Mouse (Mus musculus): Measurements from ENCODE around the gene Gm12216. TPM values are rescaled to one million over a fixed set of nuclear protein-coding genes. Genes with fewer than 3 reads are reported as not detected.

The Gm12216 gene
- polyA plus RNA-seq, 1 experiment from 2014 or later, result not detected

GRCm38 (mm10) chr11:53896935-53897334, 37.9 kb upstream of the Gm12216 start:
- 58% methylated on average over 6 of the region's 6 CpGs for WGBS
- Histone ChIP-seq H3K9ac (ENCODE audit: low read length) (no peak overlapping the region), H3K4me1 (ENCODE audit: control insufficient read depth, insufficient read depth, low read length) (no peaks in the 10 kb centered on the region), H3K9me3 (ENCODE audit: control insufficient read depth, low read length) (no peaks in the 10 kb centered on the region), H3K36me3 (ENCODE audit: control insufficient read depth, insufficient read depth, low read length) (no peaks in the 10 kb centered on the region), H3K27ac (replicated peaks; ENCODE audit: low read depth, low read length) (no peak overlapping the region), H3K27me3 (ENCODE audit: control insufficient read depth, insufficient read depth, low read length) (no peaks in the 10 kb centered on the region), H3K4me3 (ENCODE audit: low read depth, low read length) (no peak overlapping the region), H3K4me2 (ENCODE audit: low read depth, severe bottlenecking) (no peak overlapping the region)
- ATAC-seq (ENCODE audit: insufficient number of reproducible peaks, low FRiP score, low TSS enrichment, low read depth) (no peak), DNase-seq (ENCODE audit: low spot score) (no peak)

- Histone ChIP-seq H3K4me2 (ENCODE audit: low read depth, severe bottlenecking) (no peak overlapping the region), H3K27ac (replicated peaks; ENCODE audit: low read depth, low read length) (no peak overlapping the region), H3K36me3 (ENCODE audit: control insufficient read depth, insufficient read depth, low read length) (no peaks in the 10 kb centered on the region), H3K9me3 (ENCODE audit: control insufficient read depth, low read length) (no peaks in the 10 kb centered on the region), H3K9ac (ENCODE audit: low read length) (no peak overlapping the region), H3K4me1 (ENCODE audit: control insufficient read depth, insufficient read depth, low read length) (no peaks in the 10 kb centered on the region; the same call in 1 of the 2 replicates), H3K27me3 (ENCODE audit: control insufficient read depth, insufficient read depth, low read length) (no peaks in the 10 kb centered on the region), H3K4me3 (ENCODE audit: low read depth, low read length) (no peak overlapping the region)
- ATAC-seq (ENCODE audit: insufficient number of reproducible peaks, low FRiP score, low TSS enrichment, low read depth) (no peak), DNase-seq (ENCODE audit: low spot score) (no peak)
- WGBS, result 70% methylated on average over 2 of the region's 2 CpGs
Measured at GRCm38 (mm10) chr11:53893451-53893850, 34.4 kb upstream of the Gm12216 start.

- Histone ChIP-seq H3K4me2 (ENCODE audit: low read depth, severe bottlenecking) (no peak overlapping the region), H3K27ac (replicated peaks; ENCODE audit: low read depth, low read length) (no peak overlapping the region), H3K4me1 (ENCODE audit: control insufficient read depth, insufficient read depth, low read length) (no peaks in the 10 kb centered on the region; the same call in 1 of the 2 replicates), H3K27me3 (ENCODE audit: control insufficient read depth, insufficient read depth, low read length) (no peaks in the 10 kb centered on the region), H3K4me3 (ENCODE audit: low read depth, low read length) (no peak overlapping the region), H3K9ac (ENCODE audit: low read length) (no peak overlapping the region), H3K36me3 (ENCODE audit: control insufficient read depth, insufficient read depth, low read length) (no peaks in the 10 kb centered on the region), H3K9me3 (ENCODE audit: control insufficient read depth, low read length) (no peaks in the 10 kb centered on the region)
- ATAC-seq (ENCODE audit: insufficient number of reproducible peaks, low FRiP score, low TSS enrichment, low read depth) (no peak), DNase-seq (ENCODE audit: low spot score) (no peak)
- 56% methylated on average over 9 of the region's 9 CpGs for WGBS
Measured at GRCm38 (mm10) chr11:53892716-53893416, 33.8 kb upstream of the Gm12216 start.

- DNase-seq (ENCODE audit: low spot score) (peak; percentile 98), ATAC-seq (ENCODE audit: insufficient number of reproducible peaks, low FRiP score, low TSS enrichment, low read depth) (peak; percentile 98)
- H3K27me3 ChIP-seq (ENCODE audit: control insufficient read depth, insufficient read depth, low read length), result no peaks in the 10 kb centered on the region
- no peak within 1 kb of the TSS for H3K27ac ChIP-seq (replicated peaks; ENCODE audit: low read depth, low read length)
- H3K9me3 ChIP-seq (ENCODE audit: control insufficient read depth, low read length), result no peaks in the 10 kb centered on the region
- 5% methylated on average over 63 of the region's 63 CpGs for WGBS
- H3K4me3 ChIP-seq (ENCODE audit: low read depth, low read length), result peak within 1 kb of the TSS; percentile 54
- H3K4me1 ChIP-seq (ENCODE audit: control insufficient read depth, insufficient read depth, low read length), result no peaks in the 10 kb centered on the region; the same call in 1 of the 2 replicates
- peak within 1 kb of the TSS; percentile 62 for H3K9ac ChIP-seq (ENCODE audit: low read length)
- H3K4me2 ChIP-seq (ENCODE audit: low read depth, severe bottlenecking), result peak within 1 kb of the TSS; percentile 90
- H3K36me3 ChIP-seq (ENCODE audit: control insufficient read depth, insufficient read depth, low read length), result no peaks in the 10 kb centered on the region
Measured at GRCm38 (mm10) chr11:53891505-53892451, 32.7 kb upstream of the Gm12216 start, which contains the start of gene Slc22a5. Gene Slc22a5 (minus strand): TSS chr11:53891660.

GRCm38 (mm10) chr11:53890906-53891504, 31.9 kb upstream of the Gm12216 start:
- Histone ChIP-seq H3K27ac (replicated peaks; ENCODE audit: low read depth, low read length) (no peak overlapping the region), H3K4me2 (ENCODE audit: low read depth, severe bottlenecking) (peak overlapping the region; percentile 90), H3K9ac (ENCODE audit: low read length) (peak overlapping the region; percentile 62), H3K27me3 (ENCODE audit: control insufficient read depth, insufficient read depth, low read length) (no peaks in the 10 kb centered on the region), H3K4me1 (ENCODE audit: control insufficient read depth, insufficient read depth, low read length) (no peaks in the 10 kb centered on the region; the same call in 1 of the 2 replicates), H3K9me3 (ENCODE audit: control insufficient read depth, low read length) (no peaks in the 10 kb centered on the region), H3K36me3 (ENCODE audit: control insufficient read depth, insufficient read depth, low read length) (no peaks in the 10 kb centered on the region), H3K4me3 (ENCODE audit: low read depth, low read length) (peak overlapping the region; percentile 54)
- DNase-seq (ENCODE audit: low spot score) (no peak), ATAC-seq (ENCODE audit: insufficient number of reproducible peaks, low FRiP score, low TSS enrichment, low read depth) (peak; percentile 24)
- WGBS, result 3% methylated on average over 33 of the region's 33 CpGs

- H3K36me3 ChIP-seq (ENCODE audit: control insufficient read depth, insufficient read depth, low read length), result no peaks in the 10 kb centered on the region
- no peak overlapping the region for H3K4me3 ChIP-seq (ENCODE audit: low read depth, low read length)
- H3K9ac ChIP-seq (ENCODE audit: low read length), result no peak overlapping the region
- ATAC-seq (ENCODE audit: insufficient number of reproducible peaks, low FRiP score, low TSS enrichment, low read depth) (no peak), DNase-seq (ENCODE audit: low spot score) (no peak)
- H3K27ac ChIP-seq (replicated peaks; ENCODE audit: low read depth, low read length), result no peak overlapping the region
- H3K4me2 ChIP-seq (ENCODE audit: low read depth, severe bottlenecking), result no peak overlapping the region; the same call in 1 of the 2 replicates
- H3K4me1 ChIP-seq (ENCODE audit: control insufficient read depth, insufficient read depth, low read length), result no peaks in the 10 kb centered on the region; the same call in 1 of the 2 replicates
- no peaks in the 10 kb centered on the region for H3K27me3 ChIP-seq (ENCODE audit: control insufficient read depth, insufficient read depth, low read length)
- H3K9me3 ChIP-seq (ENCODE audit: control insufficient read depth, low read length), result no peaks in the 10 kb centered on the region
- WGBS, result 87% methylated on average over 2 of the region's 2 CpGs
Measured at GRCm38 (mm10) chr11:53890225-53890624, 31.2 kb upstream of the Gm12216 start.

- Histone ChIP-seq H3K36me3 (ENCODE audit: control insufficient read depth, insufficient read depth, low read length) (no peaks in the 10 kb centered on the region), H3K9me3 (ENCODE audit: control insufficient read depth, low read length) (no peaks in the 10 kb centered on the region), H3K9ac (ENCODE audit: low read length) (no peak overlapping the region), H3K27ac (replicated peaks; ENCODE audit: low read depth, low read length) (no peak overlapping the region), H3K27me3 (ENCODE audit: control insufficient read depth, insufficient read depth, low read length) (no peaks in the 10 kb centered on the region), H3K4me1 (ENCODE audit: control insufficient read depth, insufficient read depth, low read length) (no peaks in the 10 kb centered on the region; the same call in 1 of the 2 replicates), H3K4me2 (ENCODE audit: low read depth, severe bottlenecking) (no peak overlapping the region), H3K4me3 (ENCODE audit: low read depth, low read length) (no peak overlapping the region)
- WGBS, result 55% methylated on average over 4 of the region's 4 CpGs
- DNase-seq (ENCODE audit: low spot score), result no peak
- no peak for ATAC-seq (ENCODE audit: insufficient number of reproducible peaks, low FRiP score, low TSS enrichment, low read depth)
Measured at GRCm38 (mm10) chr11:53889091-53889645, 30.1 kb upstream of the Gm12216 start.

GRCm38 (mm10) chr11:53888242-53888641, 29.2 kb upstream of the Gm12216 start:
- Histone ChIP-seq H3K4me1 (ENCODE audit: control insufficient read depth, insufficient read depth, low read length) (no peaks in the 10 kb centered on the region; the same call in 1 of the 2 replicates), H3K27ac (replicated peaks; ENCODE audit: low read depth, low read length) (no peak overlapping the region), H3K4me3 (ENCODE audit: low read depth, low read length) (no peak overlapping the region), H3K36me3 (ENCODE audit: control insufficient read depth, insufficient read depth, low read length) (no peaks in the 10 kb centered on the region), H3K9ac (ENCODE audit: low read length) (no peak overlapping the region), H3K4me2 (ENCODE audit: low read depth, severe bottlenecking) (no peak overlapping the region), H3K9me3 (ENCODE audit: control insufficient read depth, low read length) (no peaks in the 10 kb centered on the region), H3K27me3 (ENCODE audit: control insufficient read depth, insufficient read depth, low read length) (no peaks in the 10 kb centered on the region)
- no peak for ATAC-seq (ENCODE audit: insufficient number of reproducible peaks, low FRiP score, low TSS enrichment, low read depth)
- 82% methylated on average over 4 of the region's 4 CpGs for WGBS
- no peak for DNase-seq (ENCODE audit: low spot score)
